Mouse (Mus musculus) MEL (cell line): Measurements from ENCODE around the gene Atp10a. TPM values are rescaled to one million over a fixed set of nuclear protein-coding genes. Genes with fewer than 3 reads are reported as not detected.

Source experiments
- DNase-seq: peaks from one replicate; pipeline ENCODE4 v3.0.0; 2011; ENCODE audit warnings: low read depth, low spot score
- H3K27ac ChIP-seq: 2 replicates; pipeline ENCODE4 v1.5.1; 2012; ENCODE audit warnings: low read depth, mild to moderate bottlenecking, control low read depth, low read length, moderate library complexity; ENCODE audit not compliant: control insufficient read depth
- H3K27me3 ChIP-seq, 2 experiments: fragments of 150-350 bp in 1 of 2; sonication (generic) in 1 of 2; 2 replicates each; pipeline ENCODE4 v1.6.1; 2012; ENCODE audit warnings: low read length in 2 of 2, mild to moderate bottlenecking in 2 of 2, improper control_type of control experiment in 1 of 2, moderate library complexity in 1 of 2; ENCODE audit not compliant: insufficient read depth in 2 of 2, control insufficient read depth in 1 of 2
- H3K36me3 ChIP-seq, 2 experiments: 2 replicates each; pipeline ENCODE4 v1.6.1; 2012 to 2014; ENCODE audit warnings: low read length in 2 of 2, improper control_type of control experiment in 1 of 2, inconsistent platforms in 1 of 2, mild to moderate bottlenecking in 1 of 2; ENCODE audit not compliant: insufficient read depth in 2 of 2, control insufficient read depth in 1 of 2
- H3K4me1 ChIP-seq, 2 experiments: fragments of 150-350 bp in 1 of 2; sonication (generic) in 1 of 2; 2 replicates each; pipeline ENCODE4 v1.6.1; 2012; ENCODE audit warnings: low read length in 2 of 2, improper control_type of control experiment in 1 of 2, mild to moderate bottlenecking in 1 of 2; ENCODE audit not compliant: insufficient read depth in 2 of 2, control insufficient read depth in 1 of 2
- H3K4me3 ChIP-seq, 2 experiments: fragments of 150-350 bp in 1 of 2; sonication (generic) in 1 of 2; 2 replicates each; pipeline ENCODE4 v1.5.1; 2012; ENCODE audit warnings: low read depth in 2 of 2, low read length in 2 of 2, mild to moderate bottlenecking in 2 of 2, moderate library complexity in 2 of 2, control low read depth in 1 of 2, improper control_type of control experiment in 1 of 2; ENCODE audit not compliant: control insufficient read depth in 1 of 2, insufficient read depth in 1 of 2
- H3K79me2 ChIP-seq: 2 replicates; pipeline ENCODE4 v1.6.1; 2012; ENCODE audit warnings: mild to moderate bottlenecking, low read length, moderate library complexity; ENCODE audit not compliant: control insufficient read depth, poor library complexity, insufficient read depth
- H3K9ac ChIP-seq: 2 replicates; pipeline ENCODE4 v1.6.1; 2012; ENCODE audit warnings: low read depth, mild to moderate bottlenecking, control low read depth, low read length, moderate library complexity; ENCODE audit not compliant: control insufficient read depth, poor library complexity, severe bottlenecking
- H3K9me3 ChIP-seq: fragments of 150-350 bp; sonication (generic); replicated peaks from 2 replicates; pipeline ENCODE4 v1.6.1; 2012; ENCODE audit warnings: mild to moderate bottlenecking, low read length, improper control_type of control experiment, moderate library complexity; ENCODE audit not compliant: insufficient read depth
- BHLHE40 ChIP-seq: IDR thresholded peaks from 2 replicates; pipeline ENCODE4 v1.6.1; 2012; ENCODE audit warnings: low read depth, mild to moderate bottlenecking, inconsistent platforms, low read length, improper control_type of control experiment, borderline replicate concordance
- CHD1 ChIP-seq: IDR thresholded peaks from 2 replicates; pipeline ENCODE4 v1.6.1; 2012; ENCODE audit warnings: low read depth, mild to moderate bottlenecking, inconsistent platforms, low read length, improper control_type of control experiment
- CTCF ChIP-seq, 3 experiments: IDR thresholded peaks in 2 of 3; conservative IDR thresholded peaks in 1 of 3; 2 replicates each; pipeline ENCODE4 v1.5.1; 2011 to 2012; ENCODE audit warnings: low read length in 3 of 3, low read depth in 2 of 3, mild to moderate bottlenecking in 2 of 3, improper control_type of control experiment in 1 of 3, inconsistent platforms in 1 of 3, mixed read lengths in 1 of 3, moderate library complexity in 1 of 3; ENCODE audit not compliant: control insufficient read depth in 1 of 3, insufficient read depth in 1 of 3, poor library complexity in 1 of 3, severe bottlenecking in 1 of 3
- E2F4 ChIP-seq: IDR thresholded peaks from 2 replicates; pipeline ENCODE4 v1.6.1; 2011; ENCODE audit warnings: low read depth, low read length, improper control_type of control experiment, borderline replicate concordance
- ELF1 ChIP-seq: IDR thresholded peaks from 2 replicates; pipeline ENCODE4 v1.6.1; 2014; ENCODE audit warnings: low read depth, mild to moderate bottlenecking, inconsistent platforms, low read length, improper control_type of control experiment, moderate library complexity
- ETS1 ChIP-seq: IDR thresholded peaks from 2 replicates; pipeline ENCODE4 v1.6.1; 2012; ENCODE audit warnings: low read depth, mild to moderate bottlenecking, inconsistent platforms, low read length, improper control_type of control experiment, moderate library complexity
- GATA1 ChIP-seq: IDR thresholded peaks from 2 replicates; pipeline ENCODE4 v1.6.1; 2011; ENCODE audit warnings: low read depth, low read length, improper control_type of control experiment
- JUND ChIP-seq: IDR thresholded peaks from 2 replicates; pipeline ENCODE4 v1.6.1; 2011; ENCODE audit warnings: low read depth, mild to moderate bottlenecking, improper control_type of control experiment, low read length
- KAT2A ChIP-seq: conservative IDR thresholded peaks from 2 replicates; pipeline ENCODE4 v1.6.1; 2012; ENCODE audit warnings: low read depth, low read length, improper control_type of control experiment, inconsistent platforms
- MAFK ChIP-seq: IDR thresholded peaks from 2 replicates; pipeline ENCODE4 v1.6.1; 2011; ENCODE audit warnings: low read depth, mild to moderate bottlenecking, low read length, improper control_type of control experiment, borderline replicate concordance
- MAX ChIP-seq: IDR thresholded peaks from 2 replicates; pipeline ENCODE4 v1.6.1; 2011; ENCODE audit warnings: low read length, improper control_type of control experiment
- MEF2A ChIP-seq: IDR thresholded peaks from 2 replicates; pipeline ENCODE4 v1.6.1; 2014; ENCODE audit warnings: low read depth, mild to moderate bottlenecking, inconsistent platforms, low read length, improper control_type of control experiment; ENCODE audit not compliant: poor library complexity, insufficient replicate concordance, severe bottlenecking; ENCODE audit errors: extremely low read depth
- MYB ChIP-seq: IDR thresholded peaks from 2 replicates; pipeline ENCODE4 v1.6.1; 2011; ENCODE audit warnings: mild to moderate bottlenecking, low read depth, low read length, improper control_type of control experiment
- MYC ChIP-seq: IDR thresholded peaks from 2 replicates; pipeline ENCODE4 v1.6.1; 2011; ENCODE audit warnings: low read depth, mild to moderate bottlenecking, low read length, improper control_type of control experiment, moderate library complexity
- NELFE ChIP-seq: IDR thresholded peaks from 2 replicates; pipeline ENCODE4 v1.6.1; 2011; ENCODE audit warnings: low read depth, low read length, improper control_type of control experiment
- POLR2A ChIP-seq, 2 experiments: IDR thresholded peaks; 2 replicates each; pipeline ENCODE4 v1.6.1; 2011 to 2012; ENCODE audit warnings: low read length in 2 of 2, mild to moderate bottlenecking in 2 of 2, control low read depth in 1 of 2, improper control_type of control experiment in 1 of 2, low read depth in 1 of 2, moderate library complexity in 1 of 2; ENCODE audit not compliant: control insufficient read depth in 1 of 2, insufficient read depth in 1 of 2, poor library complexity in 1 of 2
- RCOR1 ChIP-seq: IDR thresholded peaks from 2 replicates; pipeline ENCODE4 v1.6.1; 2012; ENCODE audit warnings: low read depth, mild to moderate bottlenecking, inconsistent platforms, low read length, improper control_type of control experiment
- SIN3A ChIP-seq: IDR thresholded peaks from 2 replicates; pipeline ENCODE4 v1.6.1; 2012; ENCODE audit warnings: low read length, improper control_type of control experiment, inconsistent platforms
- SMC3 ChIP-seq: IDR thresholded peaks from 2 replicates; pipeline ENCODE4 v1.6.1; 2011; ENCODE audit warnings: low read depth, low read length, improper control_type of control experiment
- TBP ChIP-seq: IDR thresholded peaks from 2 replicates; pipeline ENCODE4 v1.8.0; 2011; ENCODE audit warnings: low read depth, low read length, improper control_type of control experiment
- UBTF ChIP-seq: IDR thresholded peaks from 2 replicates; pipeline ENCODE4 v1.6.1; 2012; ENCODE audit warnings: low read depth, mild to moderate bottlenecking, inconsistent platforms, low read length, improper control_type of control experiment, moderate library complexity, borderline replicate concordance; ENCODE audit not compliant: insufficient read depth
- USF2 ChIP-seq, 2 experiments: IDR thresholded peaks; 2 replicates each; pipeline ENCODE4 v1.6.1; 2011 to 2012; ENCODE audit warnings: improper control_type of control experiment in 2 of 2, low read length in 2 of 2, borderline replicate concordance in 1 of 2, inconsistent platforms in 1 of 2, low read depth in 1 of 2, mild to moderate bottlenecking in 1 of 2; ENCODE audit not compliant: insufficient read depth in 1 of 2
- ZKSCAN1 ChIP-seq: IDR thresholded peaks from 2 replicates; pipeline ENCODE4 v1.6.1; 2012; ENCODE audit warnings: low read depth, mild to moderate bottlenecking, inconsistent platforms, low read length, improper control_type of control experiment, moderate library complexity
- ZMIZ1 ChIP-seq: IDR thresholded peaks from 2 replicates; pipeline ENCODE4 v1.6.1; 2012; ENCODE audit warnings: low read depth, mild to moderate bottlenecking, inconsistent platforms, low read length, improper control_type of control experiment, moderate library complexity
- ZNF384 ChIP-seq: IDR thresholded peaks from 2 replicates; pipeline ENCODE4 v1.6.1; 2012; ENCODE audit warnings: low read depth, mild to moderate bottlenecking, inconsistent platforms, low read length, improper control_type of control experiment
- polyA plus RNA-seq, 2 experiments: library from polyadenylated mRNA; stranded (reverse) in 1 of 2; unstranded in 1 of 2; fragments of >175 nt in 1 of 2; fragments of >200 nt in 1 of 2; gene quantifications; 2 replicates each; pipeline versions ENCODE4 v1.2.1 to v1.2.4; 2012; ENCODE audit warnings: low replicate concordance in 2 of 2, low read depth in 1 of 2; ENCODE audit not compliant: insufficient read length in 2 of 2, insufficient read depth in 1 of 2, missing spikeins in 1 of 2
- total RNA-seq: library from RNA; depleted of rRNA; stranded (reverse); fragments of 300-350 nt; gene quantifications from 2 replicates; pipeline ENCODE4 v1.2.3, GENCODE M21; 2012

Gene Atp10a
- total and polyA plus RNA-seq, 3 experiments: not detected

DNA sequence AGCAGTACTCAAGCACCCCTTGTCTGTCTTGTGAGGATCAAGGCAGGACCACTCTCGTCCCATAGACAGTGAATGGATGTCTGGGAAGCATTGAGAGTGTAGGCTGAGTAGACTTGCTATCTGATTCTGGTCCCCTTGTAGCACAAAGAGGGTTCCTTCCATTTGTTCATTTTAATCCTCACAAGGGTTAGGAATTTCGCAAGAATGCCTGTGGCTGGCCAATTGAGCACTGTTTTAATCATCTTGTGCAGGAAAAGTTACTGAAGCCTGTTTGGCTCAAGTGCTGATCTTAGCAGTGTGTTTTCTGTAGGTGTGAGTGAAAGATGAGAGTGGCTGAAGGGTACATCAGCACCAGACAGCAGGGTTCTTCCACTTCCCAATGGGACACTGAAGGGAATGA lies 101.4 kb downstream of the Atp10a start:
- H3K4me3 ChIP-seq: no peak overlapping the region
- no peaks in the 10 kb centered on the region for H3K36me3 ChIP-seq
- TF ChIP-seq SIN3A: no peak
- TF ChIP-seq ETS1: no peak
- no peak for TF ChIP-seq TBP
- TF ChIP-seq JUND: no peak
- no peak for TF ChIP-seq MAX
- no peak for TF ChIP-seq GATA1
- no peak for TF ChIP-seq CTCF (IDR thresholded peaks at IDR 0.05 in 2 of 3, conservative IDR thresholded peaks at IDR 0.05 in 1 of 3; ENCODE audit: control insufficient read depth in 1 of 3, insufficient read depth in 1 of 3, low read depth in 2 of 3, low read length in 3 of 3, poor library complexity in 1 of 3, severe bottlenecking in 1 of 3)
- no peak for TF ChIP-seq MEF2A
- TF ChIP-seq POLR2A (IDR thresholded peaks at IDR 0.05; ENCODE audit: control insufficient read depth in 1 of 2, insufficient read depth in 1 of 2, low read depth in 1 of 2, low read length in 2 of 2, poor library complexity in 1 of 2): no peak
- TF ChIP-seq MYC: no peak
- no peak for TF ChIP-seq KAT2A
- no peak for TF ChIP-seq RCOR1
- H3K79me2 ChIP-seq: no peaks in the 10 kb centered on the region
- H3K9me3 ChIP-seq: no peaks in the 10 kb centered on the region
- H3K4me1 ChIP-seq: no peaks in the 10 kb centered on the region
- no peaks in the 10 kb centered on the region for H3K27me3 ChIP-seq
- no peak for DNase-seq
- no peak overlapping the region for H3K9ac ChIP-seq
- no peak overlapping the region for H3K27ac ChIP-seq

DNA sequence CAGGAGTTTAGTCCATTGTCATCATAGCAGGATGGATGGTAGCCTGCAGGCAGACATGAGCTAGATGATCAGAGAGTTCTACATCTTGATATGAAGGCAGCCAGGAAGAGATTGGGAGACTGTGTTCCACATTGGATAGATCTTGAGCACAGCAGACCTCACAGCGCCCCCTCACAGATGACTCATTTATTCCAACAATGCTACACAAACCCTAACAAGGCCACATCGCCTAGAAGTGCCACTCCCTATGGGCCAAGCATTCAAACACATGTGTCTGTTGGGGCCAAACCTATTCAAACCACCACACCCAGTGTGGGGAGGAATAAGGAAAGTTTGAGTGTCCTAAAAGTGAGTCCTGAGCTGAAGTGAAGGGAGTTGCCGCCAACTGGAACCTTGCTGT lies 102.4 kb downstream of the Atp10a start:
- Histone ChIP-seq H3K27me3 (no peaks in the 10 kb centered on the region), H3K4me3 (no peak overlapping the region)
- DNase-seq: no peak
- TF ChIP-seq NELFE (no peak), CHD1 (no peak), ZNF384 (no peak), JUND (no peak), MYB (no peak), SMC3 (no peak), BHLHE40 (no peak), GATA1 (no peak), ZKSCAN1 (no peak), ELF1 (no peak), MAFK (no peak), ZMIZ1 (no peak), UBTF (no peak), E2F4 (no peak), CTCF (IDR thresholded peaks at IDR 0.05 in 2 of 3, conservative IDR thresholded peaks at IDR 0.05 in 1 of 3; ENCODE audit: control insufficient read depth in 1 of 3, insufficient read depth in 1 of 3, low read depth in 2 of 3, low read length in 3 of 3, poor library complexity in 1 of 3, severe bottlenecking in 1 of 3) (no peak), USF2 (IDR thresholded peaks at IDR 0.05; ENCODE audit: borderline replicate concordance in 1 of 2, insufficient read depth in 1 of 2, low read depth in 1 of 2, low read length in 2 of 2) (no peak), POLR2A (IDR thresholded peaks at IDR 0.05; ENCODE audit: control insufficient read depth in 1 of 2, insufficient read depth in 1 of 2, low read depth in 1 of 2, low read length in 2 of 2, poor library complexity in 1 of 2) (no peak), SIN3A (no peak), MAX (no peak), MEF2A (no peak)
- TF ChIP-seq, all 39 proteins: peak for 0
- H3K27ac ChIP-seq: no peak overlapping the region
- no peak overlapping the region for H3K9ac ChIP-seq
- no peaks in the 10 kb centered on the region for H3K4me1 ChIP-seq
- no peaks in the 10 kb centered on the region for H3K36me3 ChIP-seq
- no peaks in the 10 kb centered on the region for H3K9me3 ChIP-seq
- no peaks in the 10 kb centered on the region for H3K79me2 ChIP-seq
